27 mouse cellular contexts compared by ENCODE assay signal in genomic region chr4:129736173-129736572, GRCm38 (mm10). TPM values are rescaled to one million over a fixed set of nuclear protein-coding genes. Genes with fewer than 3 reads are reported as not detected.
DNase-seq lines count a peak whose midpoint lies in the region; ATAC-seq lines count a peak whose summit lies in the region.
"Had no signal": no experiment of that assay in that cellular context is flagged by ENCODE, and none has a peak within 500 bp of the region (broad histone marks: within the 10 kb centered on the region; RNA-seq: fewer than 3 reads in every experiment).

No protein-coding gene starts in this region.

- ATAC-seq in embryonic facial prominence, embryonic 12.5 days (ENCODE audit: insufficient number of reproducible peaks, insufficient read depth, low FRiP score, low TSS enrichment) = no peak
- no peak for ATAC-seq in lung, embryonic 15.5 days (ENCODE audit: borderline replicate concordance, extremely low read depth, low FRiP score, low TSS enrichment)
- ATAC-seq in embryonic facial prominence, embryonic 14.5 days (ENCODE audit: low read depth) = peak; percentile 2; the same call in 1 of the 2 replicates
- no peak for ATAC-seq in limb, embryonic 15.5 days (ENCODE audit: insufficient number of reproducible peaks, low FRiP score, low TSS enrichment, low read depth)
- ATAC-seq in kidney, embryonic 16.5 days (ENCODE audit: low FRiP score, low TSS enrichment) = no peak
- ATAC-seq: forebrain, embryonic 16.5 days; midbrain, embryonic 13.5 days had no signal

- H3K27me3 ChIP-seq in embryonic facial prominence, embryonic 12.5 days = no peaks in the 10 kb centered on the region
- no peaks in the 10 kb centered on the region for H3K27me3 ChIP-seq in embryonic facial prominence, embryonic 10.5 days (replicated peaks; ENCODE audit: low read depth, poor library complexity, severe bottlenecking)
- H3K27me3 ChIP-seq in lung, embryonic 15.5 days = no peaks in the 10 kb centered on the region
- no peaks in the 10 kb centered on the region for H3K27me3 ChIP-seq in embryonic facial prominence, embryonic 14.5 days (replicated peaks; ENCODE audit: control insufficient read depth, insufficient read depth, low read length)
- H3K27me3 ChIP-seq in limb, embryonic 15.5 days = no peaks in the 10 kb centered on the region
- no peaks in the 10 kb centered on the region for H3K27me3 ChIP-seq in kidney, embryonic 16.5 days (ENCODE audit: insufficient read depth, low read length)
- H3K27me3 ChIP-seq: heart, embryonic 13.5 days; hindbrain, embryonic 15.5 days; kidney, embryonic 15.5 days; midbrain, embryonic 13.5 days; neural tube, embryonic 13.5 days had no signal

- H3K27ac ChIP-seq in embryonic facial prominence, embryonic 12.5 days = 0 out of 2 replicates have a peak overlapping the region, but pooled peaks have one; percentile 30
- no peak overlapping the region for H3K27ac ChIP-seq in embryonic facial prominence, embryonic 10.5 days (replicated peaks)
- H3K27ac ChIP-seq in lung, embryonic 15.5 days = 0 out of 2 replicates have a peak overlapping the region, but pooled peaks have one; percentile 28
- no peak overlapping the region for H3K27ac ChIP-seq in embryonic facial prominence, embryonic 14.5 days (replicated peaks; ENCODE audit: low read depth, low read length)
- H3K27ac ChIP-seq in limb, embryonic 15.5 days = peak overlapping the region; percentile 35; the same call in 1 of the 2 replicates
- no peak overlapping the region for H3K27ac ChIP-seq in kidney, embryonic 16.5 days (ENCODE audit: low read length)
- H3K27ac ChIP-seq: heart, embryonic 13.5 days; hindbrain, embryonic 10.5 days; hindbrain, embryonic 15.5 days; kidney, embryonic 15.5 days; layer of hippocampus, adult 2 months; left cerebral cortex, adult 2 months; macrophage; midbrain, embryonic 13.5 days; neural tube, embryonic 13.5 days had no signal

- DNase-seq in embryonic facial prominence, embryonic 10.5 days (ENCODE audit: low spot score) = no peak
- DNase-seq in lung, postnatal 10 days = no peak
- DNase-seq in embryonic facial prominence, embryonic 14.5 days (ENCODE audit: low spot score) = peak; percentile 48
- DNase-seq: adrenal gland, adult 8-10 months; cerebellum, adult 2 months; cerebellum, postnatal 14 days; gastrocnemius, postnatal 25 days; heart, postnatal 10 days; kidney, adult 18-20 months; kidney, postnatal 36 days; thymus, postnatal 14 days had no signal

- no peaks in the 10 kb centered on the region for H3K9me3 ChIP-seq in embryonic facial prominence, embryonic 12.5 days
- H3K9me3 ChIP-seq in embryonic facial prominence, embryonic 10.5 days = no peaks in the 10 kb centered on the region
- no peaks in the 10 kb centered on the region for H3K9me3 ChIP-seq in lung, embryonic 15.5 days
- no peaks in the 10 kb centered on the region for H3K9me3 ChIP-seq in embryonic facial prominence, embryonic 14.5 days (ENCODE audit: control insufficient read depth, low read length)
- H3K9me3 ChIP-seq in limb, embryonic 15.5 days = no peaks in the 10 kb centered on the region
- no peaks in the 10 kb centered on the region for H3K9me3 ChIP-seq in kidney, embryonic 16.5 days (ENCODE audit: low read length)
- H3K9me3 ChIP-seq: G1E; heart, embryonic 13.5 days; hindbrain, embryonic 10.5 days; hindbrain, embryonic 15.5 days; kidney, embryonic 15.5 days; midbrain, embryonic 13.5 days; neural tube, embryonic 13.5 days had no signal

- no peak overlapping the region for H3K4me3 ChIP-seq in embryonic facial prominence, embryonic 12.5 days
- no peak overlapping the region for H3K4me3 ChIP-seq in embryonic facial prominence, embryonic 10.5 days
- no peak overlapping the region for H3K4me3 ChIP-seq in lung, embryonic 15.5 days
- no peak overlapping the region for H3K4me3 ChIP-seq in embryonic facial prominence, embryonic 14.5 days (ENCODE audit: low read depth, low read length)
- no peak overlapping the region for H3K4me3 ChIP-seq in limb, embryonic 15.5 days
- H3K4me3 ChIP-seq in kidney, embryonic 16.5 days (ENCODE audit: low read length) = no peak overlapping the region
- H3K4me3 ChIP-seq: heart, embryonic 13.5 days; hindbrain, embryonic 10.5 days; hindbrain, embryonic 15.5 days; kidney, embryonic 15.5 days; layer of hippocampus, adult 2 months; left cerebral cortex, adult 2 months; midbrain, embryonic 13.5 days; neural tube, embryonic 13.5 days had no signal

- no peak overlapping the region for H3K9ac ChIP-seq in embryonic facial prominence, embryonic 12.5 days
- H3K9ac ChIP-seq in lung, embryonic 15.5 days = no peak overlapping the region
- no peak overlapping the region for H3K9ac ChIP-seq in embryonic facial prominence, embryonic 14.5 days (ENCODE audit: low read depth, low read length)
- no peak overlapping the region for H3K9ac ChIP-seq in limb, embryonic 15.5 days
- no peak overlapping the region for H3K9ac ChIP-seq in kidney, embryonic 16.5 days (replicated peaks; ENCODE audit: low read length)
- H3K9ac ChIP-seq: heart, embryonic 13.5 days; hindbrain, embryonic 15.5 days; kidney, embryonic 15.5 days; midbrain, embryonic 13.5 days; neural tube, embryonic 13.5 days had no signal

- peaks cover 9% of the 10 kb centered on the region; the same call in 1 of the 2 replicates for H3K36me3 ChIP-seq in embryonic facial prominence, embryonic 12.5 days
- peaks cover 80% of the 10 kb centered on the region for H3K36me3 ChIP-seq in embryonic facial prominence, embryonic 10.5 days (replicated peaks)
- H3K36me3 ChIP-seq in lung, embryonic 15.5 days = 0 out of 2 replicates have a peak, but pooled peaks cover 4% of the 10 kb centered on the region
- peaks cover 10% of the 10 kb centered on the region; the same call in 1 of the 2 replicates for H3K36me3 ChIP-seq in embryonic facial prominence, embryonic 14.5 days (ENCODE audit: control insufficient read depth, insufficient read depth, low read length)
- H3K36me3 ChIP-seq in limb, embryonic 15.5 days = no peaks in the 10 kb centered on the region
- 0 out of 2 replicates have a peak, but pooled peaks cover 5% of the 10 kb centered on the region for H3K36me3 ChIP-seq in kidney, embryonic 16.5 days (ENCODE audit: insufficient read depth, low read length)
- H3K36me3 ChIP-seq: hindbrain, embryonic 15.5 days; midbrain, embryonic 13.5 days had no signal

- peaks cover 18% of the 10 kb centered on the region for H3K4me1 ChIP-seq in embryonic facial prominence, embryonic 12.5 days
- H3K4me1 ChIP-seq in embryonic facial prominence, embryonic 10.5 days = peaks cover 18% of the 10 kb centered on the region
- H3K4me1 ChIP-seq in lung, embryonic 15.5 days = peaks cover 40% of the 10 kb centered on the region
- H3K4me1 ChIP-seq in embryonic facial prominence, embryonic 14.5 days (ENCODE audit: control insufficient read depth, insufficient read depth, low read length) = peaks cover 23% of the 10 kb centered on the region
- peaks cover 28% of the 10 kb centered on the region for H3K4me1 ChIP-seq in limb, embryonic 15.5 days
- H3K4me1 ChIP-seq in kidney, embryonic 16.5 days (ENCODE audit: insufficient read depth, low read length) = peaks cover 24% of the 10 kb centered on the region

- H3K4me2 ChIP-seq in embryonic facial prominence, embryonic 12.5 days (replicated peaks) = no peak overlapping the region
- H3K4me2 ChIP-seq in lung, embryonic 15.5 days = no peak overlapping the region
- no peak overlapping the region for H3K4me2 ChIP-seq in embryonic facial prominence, embryonic 14.5 days (ENCODE audit: low read depth, low read length)
- no peak overlapping the region for H3K4me2 ChIP-seq in limb, embryonic 15.5 days
- H3K4me2 ChIP-seq in kidney, embryonic 16.5 days (replicated peaks; ENCODE audit: low read depth, low read length) = no peak overlapping the region
- H3K4me2 ChIP-seq: heart, embryonic 13.5 days; hindbrain, embryonic 15.5 days; kidney, embryonic 15.5 days; liver, embryonic 11.5 days; midbrain, embryonic 13.5 days; neural tube, embryonic 13.5 days had no signal

- 78% methylated on average over 1 of the region's 1 CpGs for WGBS in embryonic facial prominence, embryonic 12.5 days
- 81% methylated on average over 1 of the region's 1 CpGs for WGBS in embryonic facial prominence, embryonic 10.5 days
- WGBS in lung, embryonic 15.5 days = 76% methylated on average over 1 of the region's 1 CpGs
- 65% methylated on average over 1 of the region's 1 CpGs for WGBS in embryonic facial prominence, embryonic 14.5 days
- WGBS in limb, embryonic 15.5 days = 59% methylated on average over 1 of the region's 1 CpGs
- WGBS in kidney, embryonic 16.5 days = 76% methylated on average over 1 of the region's 1 CpGs

RNA-seq across cellular contexts. Expression of gene Khdrbs1, which starts 5.9 kb away (rescaled TPM):
- 191 and 204 TPM in 2 replicates for polyA plus RNA-seq in embryonic facial prominence, embryonic 12.5 days (2016; fragmentation: Nextera tagmentation; extraction: Ambion mirVana)
- polyA plus RNA-seq in embryonic facial prominence, embryonic 10.5 days (2016; fragmentation: Nextera tagmentation; extraction: Ambion mirVana) = 156 and 166 TPM in 2 replicates
- 125 and 126 TPM in 2 replicates for polyA plus RNA-seq in lung, embryonic 15.5 days (2015; fragmentation: Nextera tagmentation; extraction: Ambion mirVana)
- 94.2 and 104 TPM in 2 replicates for polyA plus RNA-seq in embryonic facial prominence, embryonic 14.5 days (2014; fragmentation: Nextera tagmentation; extraction: Ambion mirVana)
- polyA plus RNA-seq in limb, embryonic 15.5 days (2015; fragmentation: Nextera tagmentation; extraction: Ambion mirVana) = 79.2 and 95.9 TPM in 2 replicates
- polyA plus RNA-seq in kidney, embryonic 16.5 days (2015; fragmentation: Nextera tagmentation; extraction: Ambion mirVana) = 92.1 and 105 TPM in 2 replicates

RNA-seq across cellular contexts. Expression of gene Tmem39b, which starts 39.5 kb away (rescaled TPM):
- polyA plus RNA-seq in embryonic facial prominence, embryonic 12.5 days (2016; fragmentation: Nextera tagmentation; extraction: Ambion mirVana) = 16.5 and 18.7 TPM in 2 replicates
- polyA plus RNA-seq in embryonic facial prominence, embryonic 10.5 days (2016; fragmentation: Nextera tagmentation; extraction: Ambion mirVana) = 14.3 and 14.7 TPM in 2 replicates
- polyA plus RNA-seq in lung, embryonic 15.5 days (2015; fragmentation: Nextera tagmentation; extraction: Ambion mirVana) = 12.6 and 13.6 TPM in 2 replicates
- 22.1 and 25.0 TPM in 2 replicates for polyA plus RNA-seq in embryonic facial prominence, embryonic 14.5 days (2014; fragmentation: Nextera tagmentation; extraction: Ambion mirVana)
- 12.9 and 15.9 TPM in 2 replicates for polyA plus RNA-seq in limb, embryonic 15.5 days (2015; fragmentation: Nextera tagmentation; extraction: Ambion mirVana)
- 20.6 and 21.7 TPM in 2 replicates for polyA plus RNA-seq in kidney, embryonic 16.5 days (2015; fragmentation: Nextera tagmentation; extraction: Ambion mirVana)

Comparison
In these comparisons a context has a peak if more than half of its experiments do, and no peak if none do; other contexts are left out.
1. H3K27ac ChIP-seq: peak in embryonic facial prominence, embryonic 12.5 days (single experiment), lung, embryonic 15.5 days (single experiment) and limb, embryonic 15.5 days (single experiment); none in embryonic facial prominence, embryonic 10.5 days (single experiment), embryonic facial prominence, embryonic 14.5 days (single experiment) and kidney, embryonic 16.5 days (single experiment).